Mouse (Mus musculus) bone marrow macrophage, adult 2 months (primary cell): ENCODE measurements around the gene Pacsin1.

Experiments used
- CTCF ChIP-seq: IDR thresholded peaks from 2 replicates; pipeline ENCODE4 v1.5.1; 2012; ENCODE audit warnings: low read depth, mild to moderate bottlenecking, low read length, moderate library complexity
- POLR2A ChIP-seq: IDR thresholded peaks from 2 replicates; pipeline ENCODE4 v1.6.1; 2012; ENCODE audit warnings: mild to moderate bottlenecking, low read depth, low read length, borderline replicate concordance

GRCm38 (mm10) chr17:27628376-27628775, 26.9 kb upstream of the Pacsin1 start:
- no peak for TF ChIP-seq CTCF
- no peak for TF ChIP-seq POLR2A
